Mouse (Mus musculus) lung, embryonic 14.5 days (tissue): ENCODE measurements around the gene Eipr1. TPM values are rescaled to one million over a fixed set of nuclear protein-coding genes. Genes with fewer than 3 reads are reported as not detected.

Experiments
- ATAC-seq: fragments of 200-750 bp; cut with Nextera tagmentation; 2 replicates; pipeline ENCODE4 v1.8.0; 2017; ENCODE audit warnings: mild to moderate bottlenecking, moderate TSS enrichment, moderate library complexity; ENCODE audit not compliant: insufficient read depth
- DNase-seq: peaks from one replicate; pipeline ENCODE4 v3.0.0-alpha.2; 2015
- H3K27ac ChIP-seq: fragments of 300-500 bp; sonication (generic); 2 replicates; pipeline ENCODE4 v1.5.1; 2014; ENCODE audit warnings: low read depth, mild to moderate bottlenecking, moderate library complexity
- H3K27me3 ChIP-seq: fragments of 300-500 bp; sonication (generic); 2 replicates; pipeline ENCODE4 v1.6.1; 2014; ENCODE audit warnings: low read length, control low read depth; ENCODE audit not compliant: insufficient read depth
- H3K36me3 ChIP-seq: fragments of 300-500 bp; sonication (generic); 2 replicates; pipeline ENCODE4 v1.6.1; 2014; ENCODE audit warnings: control low read depth; ENCODE audit not compliant: insufficient read depth
- H3K4me1 ChIP-seq: fragments of 300-500 bp; sonication (generic); 2 replicates; pipeline ENCODE4 v1.6.1; 2014; ENCODE audit warnings: antibody characterized with exemption, control low read depth; ENCODE audit not compliant: insufficient read depth
- H3K4me2 ChIP-seq: fragments of 300-500 bp; sonication (generic); 2 replicates; pipeline ENCODE4 v1.6.1; 2014; ENCODE audit warnings: mild to moderate bottlenecking
- H3K4me3 ChIP-seq: fragments of 300-500 bp; sonication (generic); 2 replicates; pipeline ENCODE4 v1.5.1; 2014; ENCODE audit warnings: low read depth, low read length
- H3K9ac ChIP-seq: fragments of 300-500 bp; sonication (generic); 2 replicates; pipeline ENCODE4 v1.6.1; 2014
- H3K9me3 ChIP-seq: fragments of 300-500 bp; sonication (generic); 2 replicates; pipeline ENCODE4 v1.6.1; 2016; ENCODE audit warnings: low read depth, low read length, control low read depth
- CTCF ChIP-seq: IDR thresholded peaks from 2 replicates; pipeline ENCODE4 v1.5.1; 2016; ENCODE audit warnings: antibody characterized with exemption, low read depth
- WGBS: fragments of 180-500 bp; shearing (Covaris S2); extraction: QIAGEN DNeasy Blood & Tissue Kit; methylation state at CpG from one replicate; pipeline ENCODE4 v1.1.7; 2014; 5-methylcytosine and 5-hydroxymethylcytosine counted together
- polyA plus RNA-seq: library from polyadenylated mRNA; unstranded; fragments of >200 nt; fragmentation: Nextera tagmentation; extraction: Ambion mirVana; gene quantifications from 2 replicates; pipeline ENCODE4 v1.2.1, GENCODE M21; 2014

Gene Eipr1
- polyA plus RNA-seq, 1 experiment from 2014 or later, result 28.5 TPM

DNA sequence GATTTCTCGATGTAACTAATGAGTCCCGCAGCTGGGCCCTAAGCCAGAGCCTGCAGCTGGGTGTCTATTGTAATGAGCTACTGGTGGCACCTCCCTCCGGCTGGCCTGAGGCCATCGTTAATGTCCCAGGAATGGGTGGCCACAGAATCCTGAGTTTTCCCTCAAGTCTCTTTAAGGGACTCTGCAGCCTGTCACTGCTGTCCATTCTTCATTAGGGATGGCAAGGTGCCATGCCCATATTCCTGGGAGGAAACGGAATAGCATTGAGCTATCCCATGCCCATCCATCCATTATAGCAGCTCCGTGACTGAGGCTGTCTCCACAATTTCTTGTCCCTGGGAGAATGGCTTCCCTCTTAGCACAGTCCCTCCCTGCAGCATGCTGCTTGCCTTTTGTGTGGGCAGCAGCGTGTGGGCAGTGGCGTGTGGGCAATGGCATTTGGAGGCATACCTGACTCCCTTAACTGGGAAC lies 123.2 kb downstream of the Eipr1 start:
- Histone ChIP-seq H3K4me2 (no peak overlapping the region), H3K4me3 (no peak overlapping the region), H3K27me3 (no peaks in the 10 kb centered on the region), H3K27ac (no peak overlapping the region), H3K9me3 (no peaks in the 10 kb centered on the region), H3K4me1 (no peaks in the 10 kb centered on the region), H3K9ac (no peak overlapping the region), H3K36me3 (no peaks in the 10 kb centered on the region)
- ATAC-seq, result no peak
- DNase-seq, result no peak
- TF ChIP-seq CTCF, result no peak
- WGBS, result 70% methylated on average over 8 of the region's 8 CpGs

- no peaks in the 10 kb centered on the region for H3K27me3 ChIP-seq
- no peak overlapping the region for H3K4me2 ChIP-seq
- H3K27ac ChIP-seq, result no peak overlapping the region
- no peaks in the 10 kb centered on the region for H3K36me3 ChIP-seq
- H3K9ac ChIP-seq, result no peak overlapping the region
- H3K9me3 ChIP-seq, result no peaks in the 10 kb centered on the region
- ATAC-seq (no peak), DNase-seq (no peak)
- no peak overlapping the region for H3K4me3 ChIP-seq
- no peak for TF ChIP-seq CTCF
- 72% methylated on average over 8 of the region's 8 CpGs for WGBS
- H3K4me1 ChIP-seq, result no peaks in the 10 kb centered on the region
Measured at GRCm38 (mm10) chr12:28875471-28875870, 123.9 kb downstream of the Eipr1 start.

GRCm38 (mm10) chr12:28880471-28880870 lies 128.9 kb downstream of the Eipr1 start:
- no peak for TF ChIP-seq CTCF
- Histone ChIP-seq H3K4me2 (no peak overlapping the region), H3K27ac (no peak overlapping the region), H3K36me3 (no peaks in the 10 kb centered on the region), H3K4me1 (no peaks in the 10 kb centered on the region), H3K4me3 (no peak overlapping the region), H3K27me3 (no peaks in the 10 kb centered on the region), H3K9me3 (no peaks in the 10 kb centered on the region), H3K9ac (no peak overlapping the region)
- no peak for ATAC-seq
- DNase-seq, result no peak

- WGBS, result 71% methylated on average over 6 of the region's 6 CpGs
- TF ChIP-seq CTCF, result peak; percentile 15; the same call in 1 of the 2 replicates
- H3K27me3 ChIP-seq, result peaks cover 10% of the 10 kb centered on the region
Measured at GRCm38 (mm10) chr12:28887712-28888111, 136.1 kb downstream of the Eipr1 start.

DNA sequence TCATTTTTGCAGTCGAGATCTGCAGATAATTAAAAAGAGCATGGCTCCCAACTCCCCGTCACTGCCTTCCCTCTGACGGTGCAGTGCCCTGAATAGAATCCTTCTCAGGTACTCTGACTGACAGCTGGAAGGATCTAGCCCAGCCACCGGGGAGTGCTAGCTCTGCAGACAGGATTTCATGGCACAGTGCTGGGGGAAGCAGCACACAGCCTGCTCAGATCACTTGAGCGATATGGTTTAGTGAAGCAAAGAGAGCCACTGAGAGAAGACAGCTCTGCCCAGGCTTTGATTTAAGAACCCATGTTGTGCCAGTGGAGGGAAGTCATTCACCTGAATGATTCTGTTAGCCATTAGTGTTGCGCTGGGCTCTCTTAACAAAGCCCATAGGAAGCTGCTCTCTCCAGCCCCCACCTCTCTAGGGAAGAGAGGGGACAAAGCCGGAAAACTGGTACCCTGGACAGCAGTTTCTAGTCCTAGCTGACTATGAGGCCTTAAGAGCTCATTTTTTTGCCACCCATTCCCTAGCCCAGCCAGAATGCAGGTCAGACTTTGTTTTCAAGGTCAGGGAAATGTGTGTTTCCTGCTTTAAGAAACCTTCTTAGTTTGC lies 137.6 kb downstream of the Eipr1 start:
- TF ChIP-seq CTCF, result no peak
- peak; percentile 52 for DNase-seq
- Histone ChIP-seq H3K4me2 (no peak overlapping the region), H3K9ac (no peak overlapping the region), H3K9me3 (no peaks in the 10 kb centered on the region), H3K27ac (no peak overlapping the region), H3K36me3 (no peaks in the 10 kb centered on the region), H3K4me1 (no peaks in the 10 kb centered on the region), H3K4me3 (no peak overlapping the region), H3K27me3 (peaks cover 10% of the 10 kb centered on the region)
- 36% methylated on average over 7 of the region's 7 CpGs for WGBS
- no peak for ATAC-seq

More at GRCm38 (mm10) chr12:28887712-28888111, 136.1 kb downstream of the Eipr1 start:
- H3K27ac ChIP-seq, result no peak overlapping the region
- H3K4me3 ChIP-seq, result no peak overlapping the region
- DNase-seq (peak; percentile 23), ATAC-seq (no peak)
- no peaks in the 10 kb centered on the region for H3K36me3 ChIP-seq
- no peak overlapping the region for H3K9ac ChIP-seq
- H3K4me2 ChIP-seq, result no peak overlapping the region
- no peaks in the 10 kb centered on the region for H3K9me3 ChIP-seq
- no peaks in the 10 kb centered on the region for H3K4me1 ChIP-seq

DNA sequence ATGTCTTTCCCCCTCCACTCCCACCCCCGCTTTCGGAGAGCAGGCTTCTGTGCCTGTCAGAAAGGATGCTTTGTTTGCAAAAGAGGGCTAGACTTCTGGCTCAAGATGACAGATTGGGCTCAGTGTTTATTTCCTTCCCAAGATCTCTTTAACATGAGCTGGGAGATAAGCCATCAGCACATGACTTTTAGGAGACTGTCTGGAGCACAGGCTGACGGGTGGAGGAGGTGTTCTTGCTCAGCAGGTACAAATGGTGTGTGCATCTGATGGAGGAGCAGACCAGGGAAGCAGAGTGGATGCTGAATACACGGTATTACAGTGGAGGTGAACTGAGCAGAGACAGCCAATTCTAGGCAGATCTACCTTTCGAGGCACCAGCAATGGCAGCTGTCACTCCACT lies 139.9 kb downstream of the Eipr1 start:
- H3K9me3 ChIP-seq, result no peaks in the 10 kb centered on the region

GRCm38 (mm10) chr12:28896577-28896976 lies 145.0 kb downstream of the Eipr1 start:
- Histone ChIP-seq H3K4me2 (no peak overlapping the region), H3K27me3 (no peaks in the 10 kb centered on the region), H3K4me1 (no peaks in the 10 kb centered on the region), H3K9me3 (no peaks in the 10 kb centered on the region), H3K27ac (no peak overlapping the region), H3K9ac (no peak overlapping the region), H3K4me3 (no peak overlapping the region), H3K36me3 (no peaks in the 10 kb centered on the region)
- WGBS, result 77% methylated on average over 3 of the region's 3 CpGs
- TF ChIP-seq CTCF, result no peak
- DNase-seq, result no peak
- ATAC-seq, result no peak

More for the DNA sequence above, 139.9 kb downstream of the Eipr1 start:
- Histone ChIP-seq H3K4me2 (no peak overlapping the region), H3K36me3 (no peaks in the 10 kb centered on the region), H3K27ac (no peak overlapping the region), H3K4me1 (no peaks in the 10 kb centered on the region), H3K4me3 (no peak overlapping the region), H3K9ac (no peak overlapping the region), H3K27me3 (peaks cover 5% of the 10 kb centered on the region)
- 15% methylated on average over 5 of the region's 5 CpGs for WGBS
- TF ChIP-seq CTCF, result no peak
- DNase-seq (no peak), ATAC-seq (no peak)

GRCm38 (mm10) chr12:28898307-28898706 lies 146.7 kb downstream of the Eipr1 start:
- 86% methylated on average over 6 of the region's 6 CpGs for WGBS
- TF ChIP-seq CTCF, result no peak
- H3K4me1 ChIP-seq, result no peaks in the 10 kb centered on the region
- H3K4me2 ChIP-seq, result no peak overlapping the region
- ATAC-seq, result no peak
- H3K9me3 ChIP-seq, result no peaks in the 10 kb centered on the region
- no peak for DNase-seq
- H3K27me3 ChIP-seq, result no peaks in the 10 kb centered on the region
- H3K36me3 ChIP-seq, result no peaks in the 10 kb centered on the region
- no peak overlapping the region for H3K9ac ChIP-seq
- no peak overlapping the region for H3K4me3 ChIP-seq
- no peak overlapping the region for H3K27ac ChIP-seq
